ENCODE assay signal across 11 mouse cellular contexts in the genomic region with DNA sequence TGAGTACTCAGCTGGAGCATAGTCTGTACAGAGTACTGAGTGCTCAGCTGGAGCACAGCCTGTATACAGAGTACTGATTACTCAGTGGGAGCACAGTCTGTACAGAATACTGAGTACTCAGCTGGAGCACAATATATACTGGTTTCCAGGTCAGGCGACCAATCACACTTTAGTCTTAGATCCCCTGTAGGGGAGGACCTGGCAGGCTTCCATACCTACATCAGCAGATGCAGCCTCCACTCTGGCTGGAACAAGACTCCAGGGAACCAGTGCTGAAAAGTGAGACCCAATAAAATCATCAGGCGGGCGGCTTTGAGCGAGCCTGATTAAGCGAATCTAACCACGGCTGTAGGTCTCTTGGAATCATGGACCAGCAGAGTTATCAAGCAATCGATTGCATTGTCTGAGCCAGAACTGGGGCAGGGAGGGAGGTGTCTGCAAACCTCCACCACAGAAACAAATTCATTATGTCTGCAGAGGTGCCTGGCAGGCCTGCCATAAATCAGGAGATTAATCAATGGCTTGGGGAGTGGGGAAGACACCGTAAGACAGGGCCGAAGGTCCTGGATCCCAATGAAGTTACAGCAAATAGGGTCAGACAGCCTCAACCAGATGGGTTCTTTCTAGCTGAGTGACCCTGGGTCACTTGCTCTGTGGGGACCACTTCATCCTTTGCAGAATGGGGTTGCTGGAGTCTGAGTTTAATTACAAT. TPM values are rescaled to one million over a fixed set of nuclear protein-coding genes. Genes with fewer than 3 reads are reported as not detected.
DNase-seq lines count a peak whose midpoint lies in the region; ATAC-seq and TF ChIP-seq lines count a peak whose summit lies in the region.
"Had no signal": no experiment of that assay in that cellular context is flagged by ENCODE, and none has a peak within 500 bp of the region (broad histone marks: within the 10 kb centered on the region; RNA-seq: fewer than 3 reads in every experiment).

No protein-coding gene starts in this region.

- H3K9me3 ChIP-seq in lung, embryonic 15.5 days = no peaks in the 10 kb centered on the region
- H3K9me3 ChIP-seq in hindbrain, embryonic 13.5 days = no peaks in the 10 kb centered on the region
- no peaks in the 10 kb centered on the region; the same call in 1 of the 2 replicates for H3K9me3 ChIP-seq in midbrain, embryonic 14.5 days (ENCODE audit: control insufficient read depth, low read length)

- H3K4me2 ChIP-seq in lung, embryonic 15.5 days = no peak overlapping the region
- H3K4me2 ChIP-seq in hindbrain, embryonic 13.5 days = no peak overlapping the region
- H3K4me2 ChIP-seq in midbrain, embryonic 14.5 days (ENCODE audit: low read length) = no peak overlapping the region

- no peak for DNase-seq in lung, postnatal 14 days
- peak; percentile 75 for DNase-seq in midbrain, embryonic 14.5 days
- DNase-seq in layer of hippocampus, adult 2 months (ENCODE audit: low spot score in 2 of 2) = no peak
- no peak for DNase-seq in heart, adult 8-10 months (ENCODE audit: low spot score)
- DNase-seq in layer of hippocampus, adult 9-11 months = no peak
- DNase-seq: adrenal gland, adult 2 months; cerebellum, adult 8-10 months had no signal

- no peak overlapping the region for H3K27ac ChIP-seq in lung, embryonic 15.5 days
- peak overlapping the region; percentile 56 for H3K27ac ChIP-seq in hindbrain, embryonic 13.5 days
- H3K27ac ChIP-seq in midbrain, embryonic 14.5 days (replicated peaks; ENCODE audit: low read depth, low read length) = peak overlapping the region; percentile 32; the same call in 1 of the 2 replicates
- H3K27ac ChIP-seq in layer of hippocampus, adult 2 months = no peak overlapping the region
- H3K27ac ChIP-seq: liver, embryonic 14.5 days had no signal

- ATAC-seq in lung, embryonic 15.5 days (ENCODE audit: borderline replicate concordance, extremely low read depth, low FRiP score, low TSS enrichment) = 0 out of 2 replicates have a peak, but pooled peaks have one; percentile 29
- peak; percentile 73 for ATAC-seq in hindbrain, embryonic 13.5 days (ENCODE audit: low FRiP score)
- no peak for ATAC-seq in midbrain, embryonic 14.5 days (ENCODE audit: low FRiP score, low TSS enrichment)

- no peaks in the 10 kb centered on the region for H3K4me1 ChIP-seq in lung, embryonic 15.5 days
- H3K4me1 ChIP-seq in hindbrain, embryonic 13.5 days (replicated peaks) = peaks cover 26% of the 10 kb centered on the region
- peaks cover 13% of the 10 kb centered on the region for H3K4me1 ChIP-seq in midbrain, embryonic 14.5 days (ENCODE audit: control insufficient read depth, insufficient read depth, low read length)

- no peak for TF ChIP-seq CTCF in layer of hippocampus, adult 2 months (conservative IDR thresholded peaks at IDR 0.05)

- H3K27me3 ChIP-seq in lung, embryonic 15.5 days = no peaks in the 10 kb centered on the region
- no peaks in the 10 kb centered on the region for H3K27me3 ChIP-seq in hindbrain, embryonic 13.5 days
- no peaks in the 10 kb centered on the region for H3K27me3 ChIP-seq in midbrain, embryonic 14.5 days (ENCODE audit: control insufficient read depth, insufficient read depth, low read length)

- no peaks in the 10 kb centered on the region for H3K36me3 ChIP-seq in lung, embryonic 15.5 days
- no peaks in the 10 kb centered on the region for H3K36me3 ChIP-seq in hindbrain, embryonic 13.5 days
- no peaks in the 10 kb centered on the region for H3K36me3 ChIP-seq in midbrain, embryonic 14.5 days (ENCODE audit: control insufficient read depth, insufficient read depth, low read length)

- 56% methylated on average over 9 of the region's 9 CpGs for WGBS in lung, embryonic 15.5 days
- 23% methylated on average over 9 of the region's 9 CpGs for WGBS in hindbrain, embryonic 13.5 days
- WGBS in midbrain, embryonic 14.5 days = 52% methylated on average over 9 of the region's 9 CpGs

- H3K9ac ChIP-seq in lung, embryonic 15.5 days = no peak overlapping the region
- peak overlapping the region; percentile 39; the same call in 1 of the 2 replicates for H3K9ac ChIP-seq in hindbrain, embryonic 13.5 days
- H3K9ac ChIP-seq in midbrain, embryonic 14.5 days (replicated peaks; ENCODE audit: low read length) = no peak overlapping the region
- H3K9ac ChIP-seq: liver, embryonic 14.5 days had no signal

- no peak overlapping the region for H3K4me3 ChIP-seq in lung, embryonic 15.5 days
- H3K4me3 ChIP-seq in hindbrain, embryonic 13.5 days = no peak overlapping the region
- no peak overlapping the region for H3K4me3 ChIP-seq in midbrain, embryonic 14.5 days (replicated peaks; ENCODE audit: low read depth, low read length)
- no peak overlapping the region for H3K4me3 ChIP-seq in layer of hippocampus, adult 2 months

RNA-seq across cellular contexts. Expression of a gene that starts 42.0 kb away (rescaled TPM):
- 5.5 and 5.6 TPM in 2 replicates for polyA plus RNA-seq in lung, embryonic 15.5 days (2015; fragmentation: Nextera tagmentation; extraction: Ambion mirVana)
- polyA plus RNA-seq in hindbrain, embryonic 13.5 days (2015; fragmentation: Nextera tagmentation; extraction: Ambion mirVana) = 9.8 and 10.4 TPM in 2 replicates
- polyA plus RNA-seq in midbrain, embryonic 14.5 days (2014; fragmentation: Nextera tagmentation; extraction: Ambion mirVana) = 10.7 and 12.0 TPM in 2 replicates
- total RNA-seq in layer of hippocampus, adult 2 months (2021) = 10 to 100 TPM; 85.0 to 89.1 TPM
- total RNA-seq in heart, adult 8-10 months (2022) = under 1 TPM in 3 of 4 experiments, not detected in 1; 0.11 to 0.23 (median 0.16) TPM
- total RNA-seq: MEL had no signal

Comparison
In these comparisons a context has a peak if more than half of its experiments do, and no peak if none do; other contexts are left out.
1. H3K27ac ChIP-seq: peak in hindbrain, embryonic 13.5 days (single experiment) and midbrain, embryonic 14.5 days (single experiment); none in lung, embryonic 15.5 days (single experiment) and layer of hippocampus, adult 2 months (single experiment).